Mouse (Mus musculus) CD8-positive naive resting alpha-beta T cell, adult 57 days (primary cell): ENCODE measurements around the gene Serpina3b. TPM values are rescaled to one million over a fixed set of nuclear protein-coding genes. Genes with fewer than 3 reads are reported as not detected.

Experiments used
- total RNA-seq: library from RNA; stranded (reverse); gene quantifications from one replicate; pipeline ENCODE4 v1.2.4, GENCODE M21; 2023

Serpina3b gene
- total RNA-seq = not detected

DNA sequence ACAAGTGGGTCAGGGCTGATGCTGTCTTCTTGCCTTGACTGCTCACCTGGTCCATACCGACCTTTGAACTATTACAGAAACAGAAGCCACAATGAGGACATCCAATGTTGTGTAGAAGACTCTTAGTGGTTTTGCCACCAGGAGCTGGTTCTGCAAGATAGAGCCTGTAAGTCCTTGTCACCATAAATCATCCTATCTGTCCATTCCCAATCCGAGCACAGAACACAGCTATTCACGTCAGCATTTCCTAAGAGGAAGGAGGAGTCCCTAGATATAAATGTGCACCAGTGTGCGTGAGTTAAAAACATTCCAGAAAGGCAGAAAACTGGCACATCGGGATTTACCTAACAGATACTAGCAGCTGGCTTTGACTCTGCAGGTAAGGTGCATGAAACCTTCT, at the start of gene Serpina3b:
TSS of gene Serpina3b (plus strand) at position 301 of the 400 bp plus-strand sequence.

DNA sequence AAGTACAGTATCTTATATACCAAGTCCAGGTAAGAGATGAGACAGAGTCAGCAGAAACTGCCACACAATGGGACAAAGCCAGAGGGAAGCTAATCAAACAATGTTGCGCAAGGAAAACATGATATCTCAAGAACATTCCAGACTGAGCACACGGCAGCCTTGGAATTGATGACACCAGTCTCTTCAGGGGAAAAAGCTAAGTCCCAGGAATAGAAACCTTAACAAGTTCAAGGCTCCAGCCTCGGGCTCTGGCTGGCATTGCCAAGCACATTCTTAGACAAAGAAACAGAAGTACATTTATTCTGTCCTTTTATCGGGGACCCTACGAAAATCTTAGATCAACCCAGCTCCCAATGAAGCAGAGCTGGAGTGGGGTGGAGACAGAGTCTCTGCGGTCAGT, 27.0 kb upstream of the Serpina3b start, which contains the start of gene Serpina5:
TSS of gene Serpina5 (plus strand) at position 346 of the 400 bp plus-strand sequence.

DNA sequence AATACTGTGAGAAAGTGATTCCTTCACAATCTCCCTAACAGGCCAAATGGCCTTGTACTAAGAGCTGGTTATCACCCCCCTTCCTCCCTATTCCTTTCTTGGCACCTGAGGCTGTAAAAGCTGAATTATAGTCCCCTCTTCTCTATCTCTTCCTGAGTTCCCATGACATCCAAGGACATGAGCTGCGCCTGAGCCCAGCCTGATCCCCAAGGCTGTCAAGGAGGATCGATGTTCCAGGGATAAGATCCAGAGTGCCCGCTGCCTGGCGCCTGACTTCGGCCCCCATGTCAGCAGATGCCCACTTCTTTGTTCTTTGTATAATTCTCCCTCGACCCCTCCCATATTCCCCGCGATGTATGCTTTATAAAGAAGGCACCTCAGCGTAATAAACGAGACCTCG, 15.5 kb upstream of the Serpina3b start, which contains the start of gene Serpina3a:
TSS of gene Serpina3a (plus strand) at position 392 of the 400 bp plus-strand sequence.

DNA sequence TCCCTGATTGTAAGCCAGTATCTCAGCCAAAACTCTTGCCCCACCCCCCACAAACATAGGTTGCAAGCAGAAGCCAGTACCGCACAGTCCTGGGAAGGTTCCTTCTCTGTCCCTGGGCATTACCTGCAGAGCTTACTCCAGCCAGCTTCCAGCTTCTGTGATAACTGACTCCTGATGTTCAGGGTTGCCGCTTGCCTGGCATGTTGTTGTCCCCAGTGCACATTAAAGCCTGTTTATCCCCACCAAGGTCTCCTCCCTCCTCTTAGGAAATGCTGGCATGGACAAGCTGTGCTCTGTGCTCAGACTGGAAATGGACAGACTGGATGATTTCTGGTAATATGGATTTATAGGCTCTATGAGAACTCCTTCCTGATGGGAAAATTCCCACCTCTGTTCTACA, 25.9 kb downstream of the Serpina3b start, which contains the start of gene Serpina3c:
TSS of gene Serpina3c (minus strand) at position 215 of the 400 bp plus-strand sequence.

Other genes with a start within 250 kb of the Serpina3b start
- gene Serpina1c, start 223.1 kb upstream of the Serpina3b start, total RNA-seq = not detected
- gene Serpina1e, start 169.0 kb upstream of the Serpina3b start, total RNA-seq = not detected
- not detected for gene Serpina11, start 138.0 kb upstream of the Serpina3b start, total RNA-seq
- not detected for gene Serpina9, start 114.2 kb upstream of the Serpina3b start, total RNA-seq
- not detected for gene Serpina12, start 83.6 kb upstream of the Serpina3b start, total RNA-seq
- not detected for gene Serpina5, start 26.9 kb upstream of the Serpina3b start, total RNA-seq
- not detected for gene Serpina3a, start 15.3 kb upstream of the Serpina3b start, total RNA-seq
- not detected for gene Serpina3c, start 25.9 kb downstream of the Serpina3b start, total RNA-seq
- gene Serpina3f, start 86.5 kb downstream of the Serpina3b start, total RNA-seq = 0.21 TPM
- 9.5 TPM for gene Serpina3g, start 108.2 kb downstream of the Serpina3b start, total RNA-seq
- not detected for gene Serpina3i, start 135.1 kb downstream of the Serpina3b start, total RNA-seq
- gene Serpina3j, start 186.6 kb downstream of the Serpina3b start, total RNA-seq = not detected
- not detected for gene Serpina3k, start 210.5 kb downstream of the Serpina3b start, total RNA-seq
- gene Serpina3m, start 210.5 kb downstream of the Serpina3b start, total RNA-seq = not detected